Mouse (Mus musculus) heart, adult 10 weeks (tissue): ENCODE results near the gene Hmgn3. TPM values are rescaled to one million over a fixed set of nuclear protein-coding genes. Genes with fewer than 3 reads are reported as not detected.

Source experiments
- polyA plus RNA-seq: library from polyadenylated mRNA; stranded (reverse); fragments of 350-450 nt; fragmentation: Illumina TruSeq; extraction: RNeasy Lipid Tissue Mini Kit (QIAGEN cat#74804); gene quantifications from one replicate; pipeline ENCODE4 v1.2.3, GENCODE M21; 2014; ENCODE audit warnings: low read depth, low replicate concordance

Hmgn3 gene
- 19.0 TPM for polyA plus RNA-seq

DNA sequence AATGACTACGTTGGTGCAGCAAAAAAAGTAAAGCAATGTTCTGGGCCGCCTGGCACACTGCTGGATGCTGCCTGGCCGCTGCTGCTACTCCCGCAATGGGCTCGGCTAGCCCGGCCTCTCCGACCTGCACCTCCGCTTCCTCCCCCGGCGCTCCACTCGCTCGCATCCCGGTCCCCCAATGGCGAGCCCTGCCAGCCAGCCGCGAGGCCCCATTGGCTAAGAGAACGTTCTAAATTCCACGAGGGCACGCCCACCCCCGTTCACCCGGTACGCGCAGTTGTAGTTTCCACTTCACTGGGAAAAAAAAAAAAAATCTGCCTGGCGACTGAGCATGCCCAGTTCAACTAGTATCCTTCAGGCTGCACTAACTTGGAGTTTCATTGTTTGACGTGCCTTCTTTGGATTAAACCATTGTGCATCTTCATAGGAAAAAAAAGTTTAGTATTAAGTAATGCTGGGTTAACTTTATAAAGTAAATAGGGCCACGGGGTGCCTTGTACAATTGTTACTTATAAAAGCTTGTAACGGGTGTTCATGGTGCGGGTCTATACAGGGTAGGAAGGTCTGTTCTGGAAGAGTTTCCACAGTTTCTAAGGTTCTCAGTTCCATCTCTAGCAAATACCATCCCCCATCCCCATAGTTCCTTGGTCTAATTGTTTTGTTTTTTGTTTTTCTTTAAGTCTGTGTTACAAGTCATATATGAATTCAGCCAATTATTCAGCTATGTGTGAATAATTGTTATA, at the start of gene Hmgn3:
Gene Hmgn3 (minus strand): TSS at position 240 of the 743 bp plus-strand sequence.

Other genes starting within 250 kb of the Hmgn3 start
- 9.0 TPM for gene Phip, start 171.2 kb downstream of the Hmgn3 start, polyA plus RNA-seq